Mouse (Mus musculus) gastrocnemius, postnatal 10 days (tissue): Measurements from ENCODE around the gene Cst13. TPM values are rescaled to one million over a fixed set of nuclear protein-coding genes. Genes with fewer than 3 reads are reported as not detected.
A peak's percentile ranks its signal among the peaks of the same experiment; 100 is the strongest.
"Not testable (repeated sequence)": the region's sequence is repeated elsewhere in the genome, so short reads cannot be mapped to it uniquely, and the experiment has no call there.

Source experiments
- DNase-seq: peaks from one replicate; pipeline ENCODE4 v3.0.0; 2021; ENCODE audit warnings: mixed read lengths
- long read RNA-seq, 2 experiments: library from polyadenylated mRNA; stranded (forward); transcript quantifications; one replicate each; pipeline ENCODE4 v2.0.0; 2021
- total RNA-seq, 2 experiments: library from RNA; stranded (reverse); gene quantifications; 2 replicates each; pipeline ENCODE4 v1.2.3; 2021

Gene Cst13
- not detected for total RNA-seq
- long read RNA-seq, experiment 1, result 0 reads
- long read RNA-seq, experiment 2, result 0 reads

GRCm38 (mm10) chr2:148819909-148820308, at the start of gene Cst13:
Cst13 (plus strand) TSS chr2:148820081.
- no peak for DNase-seq

GRCm38 (mm10) chr2:148771397-148771796, 48.5 kb upstream of the Cst13 start, which contains the start of gene Cst11:
Cst11 (minus strand) TSS chr2:148771497.
- DNase-seq, result not testable (repeated sequence)

- no peak for DNase-seq
These were observed 38.2 kb upstream of the Cst13 start, which contains the start of gene 8030411F24Rik for GRCm38 (mm10) chr2:148781709-148782108. 8030411F24Rik (plus strand) TSS chr2:148782009.

GRCm38 (mm10) chr2:148789142-148789541, 30.7 kb upstream of the Cst13 start, which contains the start of gene Cst12:
Cst12 (plus strand) TSS chr2:148789361.
- no peak for DNase-seq

GRCm38 (mm10) chr2:148798485-148798884, 21.4 kb upstream of the Cst13 start, which contains the start of gene Cst8:
Cst8 (plus strand) TSS chr2:148798785.
- DNase-seq, result no peak

GRCm38 (mm10) chr2:148801491-148801921, 18.4 kb upstream of the Cst13 start:
- no peak for DNase-seq

GRCm38 (mm10) chr2:148806696-148807095, 13.2 kb upstream of the Cst13 start:
- DNase-seq, result no peak

GRCm38 (mm10) chr2:148825986-148826385, 6.1 kb downstream of the Cst13 start:
- no peak for DNase-seq

GRCm38 (mm10) chr2:148834912-148835311, 15.0 kb downstream of the Cst13 start, which contains the start of gene Cst9:
Cst9 (plus strand) TSS chr2:148835147.
- no peak for DNase-seq

GRCm38 (mm10) chr2:148838075-148838777, 18.3 kb downstream of the Cst13 start:
- DNase-seq, result no peak

GRCm38 (mm10) chr2:148839224-148839623, 19.3 kb downstream of the Cst13 start:
- DNase-seq, result no peak

- peak; percentile 60 for DNase-seq
These were observed 31.4 kb downstream of the Cst13 start for GRCm38 (mm10) chr2:148851116-148851906.

- no peak for DNase-seq
These were observed 36.9 kb downstream of the Cst13 start for GRCm38 (mm10) chr2:148856630-148857400.

- DNase-seq, result no peak
These were observed 37.6 kb downstream of the Cst13 start for GRCm38 (mm10) chr2:148857506-148857905.

GRCm38 (mm10) chr2:148860993-148861392, 41.1 kb downstream of the Cst13 start:
- no peak for DNase-seq

- DNase-seq, result no peak
These were observed 41.8 kb downstream of the Cst13 start for GRCm38 (mm10) chr2:148861693-148862092.

GRCm38 (mm10) chr2:148864966-148865365, 45.1 kb downstream of the Cst13 start, which contains the start of gene 9230104L09Rik:
9230104L09Rik (minus strand) TSS chr2:148865038.
- DNase-seq, result no peak

GRCm38 (mm10) chr2:148868959-148869358, 49.1 kb downstream of the Cst13 start:
- DNase-seq, result no peak

- no peak for DNase-seq
These were observed 50.6 kb downstream of the Cst13 start for GRCm38 (mm10) chr2:148870526-148870925.

GRCm38 (mm10) chr2:148872860-148873259, 53.0 kb downstream of the Cst13 start:
- no peak for DNase-seq

GRCm38 (mm10) chr2:148874224-148874616, 54.3 kb downstream of the Cst13 start:
- DNase-seq, result no peak
